Mouse (Mus musculus): ENCODE results near the gene 4930544D05Rik. TPM values are rescaled to one million over a fixed set of nuclear protein-coding genes. Genes with fewer than 3 reads are reported as not detected.

Gene 4930544D05Rik
- total RNA-seq, 1 experiment: 0.45 TPM

GRCm38 (mm10) chr11:70652029-70652883 is 36.6 kb downstream of the 4930544D05Rik start:
- TF ChIP-seq MAFK (IDR thresholded peaks at IDR 0.05; ENCODE audit: insufficient read depth, low read depth, low read length) (no peak), CHD2 (IDR thresholded peaks at IDR 0.05; ENCODE audit: low read depth, low read length) (peak; percentile 51; the same call in 1 of the 2 replicates)
- in situ Hi-C loops (cut with MboI; ENCODE audit: low sequenced_read_pairs in 2 of 2, unreplicated experiment in 2 of 2): no loop called here
- H3K9ac ChIP-seq (ENCODE audit: insufficient read depth, low read depth, low read length, poor library complexity, severe bottlenecking): peak overlapping the region; percentile 17; the same call in 1 of the 2 replicates
- peaks cover 44% of the 10 kb centered on the region for H3K36me3 ChIP-seq (ENCODE audit: control insufficient read depth, insufficient read depth, low read length, poor library complexity, severe bottlenecking)
- H3K27ac ChIP-seq (ENCODE audit: insufficient read depth, low read depth, low read length, poor library complexity, severe bottlenecking): no peak overlapping the region
- H3K4me1 ChIP-seq (ENCODE audit: control insufficient read depth in 2 of 2, insufficient read depth in 2 of 2, low read length in 2 of 2, poor library complexity in 1 of 2): peaks cover 2 to 8% of the 10 kb centered on the region in 2 experiments; a peak in 2 of 4 replicates
- peak overlapping the region; percentile 89 to 98 for H3K4me3 ChIP-seq (ENCODE audit: insufficient read depth in 1 of 2, low read depth in 1 of 2, low read length in 2 of 2, poor library complexity in 1 of 2, severe bottlenecking in 1 of 2)
- H3K9me3 ChIP-seq (ENCODE audit: control insufficient read depth, insufficient read depth, low read depth, low read length): no peaks in the 10 kb centered on the region
- DNase-seq (ENCODE audit: low read depth, low spot score): no peak

- in situ Hi-C loops (cut with MboI; ENCODE audit: low sequenced_read_pairs in 2 of 2, unreplicated experiment in 2 of 2): no loop called here
- H3K9me3 ChIP-seq (ENCODE audit: control insufficient read depth, insufficient read depth, low read depth, low read length): no peaks in the 10 kb centered on the region
- peaks cover 44% of the 10 kb centered on the region for H3K36me3 ChIP-seq (ENCODE audit: control insufficient read depth, insufficient read depth, low read length, poor library complexity, severe bottlenecking)
- peaks cover 5 to 15% of the 10 kb centered on the region in 2 experiments; a peak in 3 of 4 replicates for H3K4me1 ChIP-seq (ENCODE audit: control insufficient read depth in 2 of 2, insufficient read depth in 2 of 2, low read length in 2 of 2, poor library complexity in 1 of 2)
- no peak for DNase-seq (ENCODE audit: low read depth, low spot score)
- H3K4me3 ChIP-seq (ENCODE audit: insufficient read depth in 1 of 2, low read depth in 1 of 2, low read length in 2 of 2, poor library complexity in 1 of 2, severe bottlenecking in 1 of 2): peak overlapping the region; percentile 89 to 98
- peak overlapping the region; percentile 98 for H3K27ac ChIP-seq (ENCODE audit: insufficient read depth, low read depth, low read length, poor library complexity, severe bottlenecking)
- H3K9ac ChIP-seq (ENCODE audit: insufficient read depth, low read depth, low read length, poor library complexity, severe bottlenecking): peak overlapping the region; percentile 99; the same call in 1 of the 2 replicates
- TF ChIP-seq ZNF384 (IDR thresholded peaks at IDR 0.05; ENCODE audit: low read depth, low read length): no peak
- TF ChIP-seq ZC3H11A (IDR thresholded peaks at IDR 0.05; ENCODE audit: borderline replicate concordance, low read depth, low read length): no peak
- TF ChIP-seq MAFK (IDR thresholded peaks at IDR 0.05; ENCODE audit: insufficient read depth, low read depth, low read length): no peak
- no peak for TF ChIP-seq CHD2 (IDR thresholded peaks at IDR 0.05; ENCODE audit: low read depth, low read length)
- no peak for TF ChIP-seq HCFC1 (IDR thresholded peaks at IDR 0.05; ENCODE audit: borderline replicate concordance, insufficient read depth, low read length)
Observed at GRCm38 (mm10) chr11:70652884-70653344, 37.3 kb downstream of the 4930544D05Rik start.

- Histone ChIP-seq H3K4me1 (ENCODE audit: control insufficient read depth in 2 of 2, insufficient read depth in 2 of 2, low read length in 2 of 2, poor library complexity in 1 of 2) (peaks cover 8 to 21% of the 10 kb centered on the region in 2 experiments; a peak in 3 of 4 replicates), H3K4me3 (ENCODE audit: insufficient read depth in 1 of 2, low read depth in 1 of 2, low read length in 2 of 2, poor library complexity in 1 of 2, severe bottlenecking in 1 of 2) (peak overlapping the region; percentile 89 to 98), H3K36me3 (ENCODE audit: control insufficient read depth, insufficient read depth, low read length, poor library complexity, severe bottlenecking) (peaks cover 44% of the 10 kb centered on the region), H3K27ac (ENCODE audit: insufficient read depth, low read depth, low read length, poor library complexity, severe bottlenecking) (peak overlapping the region; percentile 98), H3K9me3 (ENCODE audit: control insufficient read depth, insufficient read depth, low read depth, low read length) (no peaks in the 10 kb centered on the region), H3K9ac (ENCODE audit: insufficient read depth, low read depth, low read length, poor library complexity, severe bottlenecking) (peak overlapping the region; percentile 99)
- no peak for DNase-seq (ENCODE audit: low read depth, low spot score)
- in situ Hi-C loops (cut with MboI; ENCODE audit: low sequenced_read_pairs in 2 of 2, unreplicated experiment in 2 of 2): no loop called here
- TF ChIP-seq ZC3H11A (IDR thresholded peaks at IDR 0.05; ENCODE audit: borderline replicate concordance, low read depth, low read length) (no peak), HCFC1 (IDR thresholded peaks at IDR 0.05; ENCODE audit: borderline replicate concordance, insufficient read depth, low read length) (no peak; the same call in 1 of the 2 replicates), ZNF384 (IDR thresholded peaks at IDR 0.05; ENCODE audit: low read depth, low read length) (no peak), MAFK (IDR thresholded peaks at IDR 0.05; ENCODE audit: insufficient read depth, low read depth, low read length) (no peak), CHD2 (IDR thresholded peaks at IDR 0.05; ENCODE audit: low read depth, low read length) (no peak)
Observed at GRCm38 (mm10) chr11:70653345-70654197, 37.9 kb downstream of the 4930544D05Rik start.

- peak; percentile 47 for DNase-seq (ENCODE audit: low read depth, low spot score)
- Histone ChIP-seq H3K27ac (ENCODE audit: insufficient read depth, low read depth, low read length, poor library complexity, severe bottlenecking) (peak within 1 kb of the TSS; percentile 98), H3K9me3 (ENCODE audit: control insufficient read depth, insufficient read depth, low read depth, low read length) (no peaks in the 10 kb centered on the region), H3K4me1 (ENCODE audit: control insufficient read depth in 2 of 2, insufficient read depth in 2 of 2, low read length in 2 of 2, poor library complexity in 1 of 2) (peaks cover 8 to 23% of the 10 kb centered on the region in 2 experiments; a peak in 3 of 4 replicates), H3K4me3 (ENCODE audit: insufficient read depth in 1 of 2, low read depth in 1 of 2, low read length in 2 of 2, poor library complexity in 1 of 2, severe bottlenecking in 1 of 2) (peak within 1 kb of the TSS; percentile 89 to 98), H3K36me3 (ENCODE audit: control insufficient read depth, insufficient read depth, low read length, poor library complexity, severe bottlenecking) (peaks cover 40% of the 10 kb centered on the region), H3K9ac (ENCODE audit: insufficient read depth, low read depth, low read length, poor library complexity, severe bottlenecking) (peak within 1 kb of the TSS; percentile 99)
- TF ChIP-seq MAFK (IDR thresholded peaks at IDR 0.05; ENCODE audit: insufficient read depth, low read depth, low read length) (no peak), CHD2 (IDR thresholded peaks at IDR 0.05; ENCODE audit: low read depth, low read length) (no peak), HCFC1 (IDR thresholded peaks at IDR 0.05; ENCODE audit: borderline replicate concordance, insufficient read depth, low read length) (no peak)
- in situ Hi-C loops (cut with MboI; ENCODE audit: low sequenced_read_pairs in 2 of 2, unreplicated experiment in 2 of 2): no loop called here
Observed at GRCm38 (mm10) chr11:70654198-70654922, 38.7 kb downstream of the 4930544D05Rik start, which contains the start of gene Pfn1. TSS of gene Pfn1 (minus strand) at chr11:70654644.

All from ES-E14 (cell line).